Mouse (Mus musculus): Measurements from ENCODE around the gene Mast3.

- TF ChIP-seq GATA1 (IDR thresholded peaks at IDR 0.05; ENCODE audit: borderline replicate concordance, low read length): no peak
- TF ChIP-seq FLI1 (IDR thresholded peaks at IDR 0.05; ENCODE audit: low read length): no peak
Observed at GRCm38 (mm10) chr8:70752000-70752764, 52.7 kb downstream of the Mast3 start.

All from megakaryocyte, embryonic 14.5 days (primary cell).